Mouse (Mus musculus) brain, adult 2 months (tissue): ENCODE results near the gene Tmbim1.

Experiments
- DNase-seq: peaks from one replicate; pipeline ENCODE4 v3.0.0; 2011; ENCODE audit warnings: low read depth, low spot score

Tmbim1 gene

GRCm38 (mm10) chr1:74278988-74279387, 26.4 kb downstream of the Tmbim1 start:
- no peak for DNase-seq

GRCm38 (mm10) chr1:74278538-74278937, 26.9 kb downstream of the Tmbim1 start, which contains the start of gene Gpbar1:
Gene Gpbar1 (plus strand): TSS chr1:74278550.
- no peak for DNase-seq

GRCm38 (mm10) chr1:74277883-74278537, 27.4 kb downstream of the Tmbim1 start:
- DNase-seq, result no peak

GRCm38 (mm10) chr1:74277041-74277440, 28.4 kb downstream of the Tmbim1 start:
- no peak for DNase-seq

GRCm38 (mm10) chr1:74275015-74275414, 30.4 kb downstream of the Tmbim1 start:
- no peak for DNase-seq

- DNase-seq, result no peak
Observed at GRCm38 (mm10) chr1:74271659-74272058, 33.8 kb downstream of the Tmbim1 start.

- no peak for DNase-seq
Observed at GRCm38 (mm10) chr1:74268750-74269149, 36.7 kb downstream of the Tmbim1 start.

- no peak for DNase-seq
Observed at GRCm38 (mm10) chr1:74262510-74262909, 42.9 kb downstream of the Tmbim1 start.

- DNase-seq, result no peak
Observed at GRCm38 (mm10) chr1:74256782-74257181, 48.6 kb downstream of the Tmbim1 start.

GRCm38 (mm10) chr1:74255704-74256345, 49.6 kb downstream of the Tmbim1 start:
- no peak for DNase-seq

- DNase-seq, result no peak
Observed at GRCm38 (mm10) chr1:74250096-74250495, 55.3 kb downstream of the Tmbim1 start.

GRCm38 (mm10) chr1:74249331-74249980, 56.0 kb downstream of the Tmbim1 start:
- no peak for DNase-seq

- peak; percentile 57 for DNase-seq
Observed at GRCm38 (mm10) chr1:74248799-74249198, 56.6 kb downstream of the Tmbim1 start.

GRCm38 (mm10) chr1:74245525-74245924, 59.9 kb downstream of the Tmbim1 start:
- DNase-seq, result no peak

GRCm38 (mm10) chr1:74240832-74241231, 64.6 kb downstream of the Tmbim1 start:
- DNase-seq, result no peak

GRCm38 (mm10) chr1:74240311-74240710, 65.1 kb downstream of the Tmbim1 start:
- DNase-seq, result peak; percentile 91

- peak; percentile 66 for DNase-seq
Observed at GRCm38 (mm10) chr1:74239618-74240017, 65.8 kb downstream of the Tmbim1 start.

GRCm38 (mm10) chr1:74239162-74239561, 66.3 kb downstream of the Tmbim1 start:
- no peak for DNase-seq
